Mouse (Mus musculus): ENCODE data around the gene Olfr218. TPM values are rescaled to one million over a fixed set of nuclear protein-coding genes. Genes with fewer than 3 reads are reported as not detected.

Gene Olfr218
- not detected in 4 replicates for total RNA-seq (2023; ENCODE audit: inconsistent age)

GRCm38 (mm10) chr1:173197508-173197907, at the start of gene Olfr218:
Gene Olfr218 (plus strand): TSS chr1:173197808.

GRCm38 (mm10) chr1:173190540-173190939, 7.1 kb upstream of the Olfr218 start, which contains the start of gene Olfr1406:
Gene Olfr1406 (minus strand): TSS chr1:173190640.

GRCm38 (mm10) chr1:173212092-173212491, 14.5 kb downstream of the Olfr218 start, which contains the start of gene Olfr1404:
Gene Olfr1404 (plus strand): TSS chr1:173212392.

GRCm38 (mm10) chr1:173227081-173227480, 29.5 kb downstream of the Olfr218 start, which contains the start of gene Fcer1a:
Gene Fcer1a (minus strand): TSS chr1:173227214.

Other genes with a start within 250 kb of the Olfr218 start
- gene Olfr16, start 247.4 kb upstream of the Olfr218 start, total RNA-seq (2023; ENCODE audit: inconsistent age): not detected in 4 replicates
- not detected in 4 replicates for gene Olfr1408, start 60.4 kb upstream of the Olfr218 start, total RNA-seq (2023; ENCODE audit: inconsistent age)
- gene Olfr1406, start 7.2 kb upstream of the Olfr218 start, total RNA-seq (2023; ENCODE audit: inconsistent age): not detected in 4 replicates
- not detected in 4 replicates for gene Olfr1404, start 14.6 kb downstream of the Olfr218 start, total RNA-seq (2023; ENCODE audit: inconsistent age)
- not detected in 4 replicates for gene Fcer1a, start 29.4 kb downstream of the Olfr218 start, total RNA-seq (2023; ENCODE audit: inconsistent age)
- not detected in 4 replicates for gene Olfr418, start 68.2 kb downstream of the Olfr218 start, total RNA-seq (2023; ENCODE audit: inconsistent age)
- gene Mptx2, start 80.0 kb downstream of the Olfr218 start, total RNA-seq (2023; ENCODE audit: inconsistent age): not detected in 4 replicates
- gene Ackr1, start 135.9 kb downstream of the Olfr218 start, total RNA-seq (2023; ENCODE audit: inconsistent age): not detected in 4 replicates
- gene Aim2, start 153.1 kb downstream of the Olfr218 start, total RNA-seq (2023; ENCODE audit: inconsistent age): 117 to 122 TPM (median 120 TPM) in 4 replicates
- not detected in 4 replicates for gene Cadm3, start 169.9 kb downstream of the Olfr218 start, total RNA-seq (2023; ENCODE audit: inconsistent age)

Data from B cell, adult (primary cell).